ENCODE assay signal across 14 mouse cellular contexts in genomic region chr7:110305486-110305885, GRCm38 (mm10).
"Had no signal": no experiment of that assay in that cellular context is flagged by ENCODE, and none has a peak within 500 bp of the region (broad histone marks: within the 10 kb centered on the region; RNA-seq: fewer than 3 reads in every experiment).

No protein-coding gene starts in this region.

- DNase-seq: left cerebral cortex, postnatal 4 days; lung, adult 2 months; lung, postnatal 36 days; thymus, adult 2 months; thymus, postnatal 25 days had no signal

- H3K9ac ChIP-seq: limb, embryonic 13.5 days; liver, embryonic 14.5 days; midbrain, embryonic 15.5 days; neural tube, embryonic 12.5 days; stomach, embryonic 15.5 days had no signal

- ATAC-seq: hindbrain, postnatal 0 days; lung, postnatal 0 days had no signal

- H3K4me3 ChIP-seq: layer of hippocampus, adult 2 months; limb, embryonic 13.5 days; midbrain, embryonic 10.5 days; midbrain, embryonic 15.5 days; neural tube, embryonic 12.5 days; stomach, embryonic 15.5 days had no signal

- H3K27ac ChIP-seq: hindbrain, postnatal 0 days; layer of hippocampus, adult 2 months; limb, embryonic 13.5 days; liver, embryonic 14.5 days; midbrain, embryonic 10.5 days; midbrain, embryonic 15.5 days; neural tube, embryonic 12.5 days; stomach, embryonic 15.5 days had no signal

- H3K4me2 ChIP-seq: limb, embryonic 13.5 days; midbrain, embryonic 15.5 days; neural tube, embryonic 12.5 days; stomach, embryonic 15.5 days had no signal

- H3K9me3 ChIP-seq: limb, embryonic 13.5 days; midbrain, embryonic 10.5 days; midbrain, embryonic 15.5 days; neural tube, embryonic 12.5 days; stomach, embryonic 15.5 days had no signal

- H3K4me1 ChIP-seq: limb, embryonic 13.5 days; midbrain, embryonic 15.5 days; neural tube, embryonic 12.5 days; stomach, embryonic 15.5 days had no signal

- H3K27me3 ChIP-seq: limb, embryonic 13.5 days; midbrain, embryonic 15.5 days; neural tube, embryonic 12.5 days; stomach, embryonic 15.5 days had no signal
